Mouse (Mus musculus) kidney, adult 2 months (tissue): ENCODE measurements around the gene Cdc7.

Source experiments
- CTCF ChIP-seq: fragments of 200-500 bp; conservative IDR thresholded peaks from 2 replicates; pipeline ENCODE4 v1.5.1; 2011; ENCODE audit warnings: low read depth, mild to moderate bottlenecking, control low read depth, low read length, moderate library complexity, mixed read lengths; ENCODE audit not compliant: insufficient read depth, insufficient read length
- POLR2A ChIP-seq: fragments of 200-500 bp; IDR thresholded peaks from one replicate; pipeline ENCODE4 v1.6.1; 2011; ENCODE audit warnings: low read depth, low read length, control low read depth

DNA sequence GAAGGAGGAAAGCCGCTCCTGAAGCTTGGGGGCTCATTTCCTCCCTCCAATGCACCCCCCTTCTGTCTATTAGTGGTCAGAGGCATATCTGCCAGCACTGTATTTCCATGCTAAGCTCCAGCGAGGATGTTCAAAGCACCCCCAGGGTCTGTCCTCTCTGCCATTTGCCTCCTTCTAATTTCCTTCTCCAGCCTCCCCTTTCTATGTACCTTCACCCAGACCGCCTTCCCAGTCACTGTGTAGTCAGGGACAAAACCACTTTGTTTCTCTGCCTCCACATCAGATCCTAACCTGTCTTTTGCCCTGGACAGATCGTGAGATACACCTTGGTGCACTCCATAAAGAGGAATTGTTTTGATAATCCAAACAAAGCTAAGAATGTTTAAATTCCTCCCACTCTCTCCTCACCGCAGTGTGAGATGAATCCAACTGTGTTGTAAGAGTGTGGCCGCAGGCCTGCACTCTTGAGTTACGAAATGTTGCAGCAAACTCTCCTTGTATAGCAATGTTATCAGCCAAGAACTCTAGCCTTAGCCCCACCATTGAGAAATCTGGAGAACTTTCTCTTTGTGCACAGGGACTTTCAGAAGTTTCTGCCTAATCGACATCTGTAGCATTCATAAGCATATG lies 27.3 kb downstream of the Cdc7 start:
- TF ChIP-seq POLR2A (no peak), CTCF (no peak)
